Mouse (Mus musculus) gastrocnemius, postnatal 25 days (tissue): ENCODE data around the gene Tmx1. TPM values are rescaled to one million over a fixed set of nuclear protein-coding genes. Genes with fewer than 3 reads are reported as not detected.

Source experiments
- DNase-seq: peaks from one replicate; pipeline ENCODE4 v3.0.0; 2022
- long read RNA-seq, 2 experiments: library from polyadenylated mRNA; stranded (forward); transcript quantifications; one replicate each; pipeline ENCODE4 v2.0.0; 2021
- total RNA-seq, 2 experiments: library from RNA; stranded (reverse); gene quantifications; 1 replicate in 1 of 2; 2 replicates in 1 of 2; pipeline ENCODE4 v1.2.3; 2021

The Tmx1 gene
- 1 to 10 TPM; 8.1 to 9.9 TPM for total RNA-seq
- long read RNA-seq, experiment 1, transcript Tmx1-201 (8 exons, 2,795 nt), result major isoform, 5 of 11 reads
- long read RNA-seq, experiment 1, partial matches to known transcripts, result 1 of 11 reads
- long read RNA-seq, experiment 1, other reads (novel, unspliced or antisense), result 5 of 11 reads
- long read RNA-seq, experiment 2, transcript Tmx1-201 (8 exons, 2,795 nt), result major isoform, 9 of 11 reads
- long read RNA-seq, experiment 2, partial matches to known transcripts, result 0 of 11 reads
- long read RNA-seq, experiment 2, other reads (novel, unspliced or antisense), result 2 of 11 reads

GRCm38 (mm10) chr12:70452726-70453645 is at the start of gene Tmx1:
TSS of gene Tmx1 (plus strand) at chr12:70453095.
- DNase-seq, result peak; percentile 97

DNA sequence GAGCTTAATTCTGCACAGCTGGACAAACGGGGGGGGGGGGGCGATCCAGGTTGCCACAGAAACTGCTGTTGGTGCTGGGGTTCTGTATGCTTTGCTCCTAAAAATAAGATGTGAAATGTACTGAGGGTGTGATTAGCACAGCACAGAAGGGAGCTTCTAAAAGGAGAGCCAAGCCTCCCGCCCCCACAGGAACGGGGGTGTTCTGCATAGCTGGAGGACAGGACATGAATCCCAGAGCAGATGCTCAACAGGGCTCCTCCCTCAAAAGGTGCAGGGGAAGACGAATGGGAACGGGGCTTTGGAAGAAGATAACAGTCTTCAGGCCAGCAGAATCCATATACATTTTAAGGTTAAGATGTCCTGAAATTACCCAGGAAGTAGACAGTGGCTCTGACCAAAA is 48.6 kb upstream of the Tmx1 start:
- no peak for DNase-seq

DNA sequence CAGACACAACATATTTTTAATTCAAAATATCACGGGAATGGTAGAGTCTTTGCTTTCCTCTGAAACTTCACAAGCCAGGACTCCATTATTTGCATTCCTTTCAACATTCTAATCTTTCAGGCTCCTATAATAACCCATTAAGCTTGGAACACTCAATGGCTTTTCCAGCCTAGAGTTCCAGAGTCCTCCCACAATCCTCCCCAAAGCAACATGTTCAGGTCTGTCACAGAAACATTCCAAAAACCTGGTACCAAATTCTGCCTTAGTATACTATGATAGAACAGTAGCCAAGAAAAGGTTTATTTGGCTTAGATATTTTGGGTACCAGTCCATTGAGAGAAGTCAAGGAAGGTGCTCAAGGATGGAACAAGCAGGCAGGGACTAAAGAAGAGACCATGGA is 44.5 kb upstream of the Tmx1 start:
- no peak for DNase-seq

- DNase-seq, result no peak
These were observed 43.3 kb upstream of the Tmx1 start for GRCm38 (mm10) chr12:70409600-70409999.

GRCm38 (mm10) chr12:70420216-70420615 is 32.7 kb upstream of the Tmx1 start:
- no peak for DNase-seq

DNA sequence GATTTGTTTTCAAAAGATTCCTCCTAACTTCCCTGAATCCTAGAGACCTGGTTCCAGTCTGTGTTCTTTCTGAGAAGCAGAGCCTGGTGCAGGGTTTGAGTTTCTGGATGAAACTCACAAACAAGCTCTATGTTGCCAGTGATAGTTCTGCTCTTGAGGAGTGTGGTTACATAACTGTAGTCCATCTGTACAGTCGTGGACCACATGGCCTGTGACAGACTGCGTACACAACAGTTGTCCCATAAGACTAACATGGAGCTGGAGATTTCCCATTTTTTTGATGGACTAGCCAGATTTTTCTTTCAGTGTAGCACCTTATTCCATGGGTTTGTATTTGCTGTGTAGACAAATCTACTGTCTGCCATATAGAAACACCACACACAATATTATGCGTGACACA is 31.9 kb upstream of the Tmx1 start:
- no peak for DNase-seq

GRCm38 (mm10) chr12:70422322-70423118 is 30.4 kb upstream of the Tmx1 start:
- no peak for DNase-seq

DNA sequence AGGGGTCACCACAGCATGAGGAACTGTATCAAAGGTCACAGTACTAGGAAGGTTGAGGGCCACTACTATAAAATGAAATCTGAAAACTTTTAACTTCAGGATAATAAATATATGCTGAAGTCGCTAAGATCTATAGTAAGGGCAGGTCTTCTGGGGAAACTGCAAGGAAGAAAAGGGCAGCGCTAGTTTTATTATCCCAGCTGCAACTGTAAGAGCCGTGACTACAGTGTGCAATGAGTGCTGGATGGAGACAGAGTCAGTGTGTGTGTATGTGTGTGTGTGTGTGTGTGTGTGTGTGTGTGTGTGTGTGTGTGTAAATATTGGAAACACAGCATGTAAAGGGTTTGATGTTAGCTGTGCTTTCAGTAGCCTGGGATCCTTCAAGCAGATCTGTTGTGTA is 25.0 kb upstream of the Tmx1 start:
- no peak for DNase-seq

- no peak for DNase-seq
These were observed 23.3 kb upstream of the Tmx1 start for GRCm38 (mm10) chr12:70429637-70430036.

GRCm38 (mm10) chr12:70430307-70430950 is 22.5 kb upstream of the Tmx1 start:
- no peak for DNase-seq

GRCm38 (mm10) chr12:70431428-70431827 is 21.5 kb upstream of the Tmx1 start:
- no peak for DNase-seq

DNA sequence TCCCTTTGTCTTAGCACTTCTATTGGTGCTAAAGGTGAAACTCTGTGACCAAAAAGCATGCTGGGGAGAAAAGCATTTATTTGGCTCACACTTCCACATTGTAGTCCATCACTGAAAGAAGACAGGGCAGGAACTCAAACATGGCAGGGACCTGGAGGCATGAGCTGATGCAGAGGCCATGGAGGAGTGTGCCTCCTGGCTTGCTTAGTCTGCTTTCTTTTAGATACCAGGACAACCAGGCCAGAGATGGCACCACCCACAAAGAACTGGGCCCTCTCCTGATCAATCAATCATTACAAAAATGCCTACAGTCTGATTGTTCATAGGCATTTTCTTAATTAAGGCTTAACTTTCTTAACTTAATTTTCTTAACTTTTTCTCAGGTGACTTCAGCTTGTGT is 2.9 kb upstream of the Tmx1 start:
- DNase-seq, result no peak

DNA sequence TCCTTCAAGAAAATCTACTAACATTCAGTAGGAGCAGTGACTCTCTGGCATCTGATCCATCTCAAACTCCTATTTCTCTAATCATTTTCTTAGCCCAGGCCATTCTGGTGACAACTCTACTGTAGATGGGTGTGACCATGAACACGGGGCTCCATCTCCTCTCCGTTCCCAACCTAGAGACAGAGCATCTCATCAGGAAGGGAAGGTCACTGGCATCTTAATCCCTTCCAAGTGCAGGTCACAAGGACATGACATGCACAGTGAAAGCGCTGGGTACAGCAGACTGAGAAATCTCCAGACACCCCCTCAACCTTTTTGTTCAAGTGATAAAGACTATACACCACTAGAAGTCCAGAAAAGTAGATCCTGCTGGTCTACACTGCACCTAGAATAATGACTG is 1.4 kb upstream of the Tmx1 start:
- no peak for DNase-seq

DNA sequence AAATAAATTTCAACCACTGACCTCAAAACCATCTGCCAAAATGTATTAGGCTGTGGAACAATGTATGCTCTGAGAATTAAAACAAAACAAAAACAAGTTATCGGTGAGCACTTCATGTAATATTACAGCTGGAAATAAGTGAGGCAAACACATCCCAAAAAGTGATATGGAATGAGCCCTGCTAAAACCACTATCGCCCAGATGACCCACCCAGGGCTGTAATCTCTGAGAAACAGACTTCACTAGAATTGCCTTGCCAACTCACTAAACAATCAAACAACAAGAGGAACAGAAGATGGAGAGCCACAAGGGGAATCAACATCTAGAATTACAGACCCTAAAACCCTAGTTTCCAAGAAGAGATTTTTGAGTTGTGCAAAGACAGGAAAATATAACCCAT is 752 bp upstream of the Tmx1 start:
- DNase-seq, result no peak

DNA sequence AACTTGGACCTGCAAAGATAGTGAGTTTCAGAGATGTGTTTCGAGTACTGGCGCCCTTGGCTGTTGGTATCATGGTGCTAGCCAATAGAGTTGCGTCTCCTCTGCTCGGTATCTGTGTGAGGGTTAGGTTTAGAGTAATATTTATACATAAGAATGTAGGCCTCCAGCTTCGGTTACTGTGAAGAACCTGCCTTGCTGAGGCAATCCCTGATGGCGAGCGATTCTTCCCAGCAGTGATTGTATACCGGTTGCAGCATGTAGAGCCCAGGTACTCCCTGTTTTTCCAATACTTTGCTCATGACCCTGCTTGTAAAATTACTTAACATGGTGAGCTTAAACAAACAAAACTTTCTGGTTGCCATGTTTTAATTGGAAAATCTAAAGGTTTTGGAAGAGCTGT is 2.3 kb downstream of the Tmx1 start:
- no peak for DNase-seq

GRCm38 (mm10) chr12:70459546-70459945 is 6.7 kb downstream of the Tmx1 start:
- DNase-seq, result no peak

- no peak for DNase-seq
These were observed 11.1 kb downstream of the Tmx1 start for GRCm38 (mm10) chr12:70464016-70464415.

DNA sequence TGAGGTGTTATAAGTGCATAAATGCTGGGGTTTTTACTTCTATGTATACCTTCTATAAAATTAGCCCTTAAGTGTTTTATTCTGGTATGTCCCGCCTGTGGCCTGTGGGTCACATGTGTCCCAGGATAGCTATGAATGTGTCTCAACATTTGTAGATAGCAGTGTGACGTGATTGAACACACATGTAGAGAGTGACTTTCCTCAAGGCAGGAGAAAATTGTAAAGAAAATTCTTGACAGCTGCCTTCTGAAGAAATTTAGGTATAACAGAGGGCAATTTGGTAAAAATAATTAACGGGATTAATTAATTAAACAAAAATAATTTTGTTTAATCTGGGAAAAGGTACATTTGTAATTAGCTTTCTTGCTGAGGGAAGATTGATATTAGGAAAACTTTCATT is 22.4 kb downstream of the Tmx1 start:
- no peak for DNase-seq

DNA sequence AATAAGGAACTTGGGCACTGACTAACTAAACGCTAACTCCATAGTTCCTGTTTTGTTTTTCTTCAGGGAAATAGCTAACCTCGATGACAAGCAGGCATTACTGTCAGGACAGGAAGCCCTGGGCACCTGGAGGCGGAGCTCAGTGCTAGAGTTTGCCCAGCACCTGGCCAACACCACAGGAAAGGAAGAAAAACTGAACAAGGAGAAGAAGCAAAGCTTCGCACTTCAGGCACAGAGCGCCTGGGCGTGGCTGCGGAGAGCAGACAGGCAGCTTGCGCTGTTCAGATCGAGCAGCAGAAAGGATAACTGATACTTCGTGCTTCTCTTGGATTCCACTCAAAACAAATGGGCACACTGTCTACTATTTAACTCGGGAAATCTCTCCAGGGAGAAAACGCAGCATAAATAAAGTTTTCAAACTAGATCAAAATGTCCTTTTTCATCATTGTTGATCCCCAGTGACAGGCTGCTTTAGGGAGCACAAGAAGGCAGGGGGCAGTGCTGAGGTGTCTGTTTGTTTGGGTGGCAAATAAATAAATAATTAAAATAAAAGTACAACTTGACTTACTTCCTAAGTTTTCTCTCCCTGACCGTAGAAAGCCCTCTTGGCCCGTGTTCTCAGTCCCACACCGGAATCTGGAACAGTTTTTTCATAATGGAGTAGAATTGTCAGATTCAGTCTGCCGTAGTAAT is 24.1 kb downstream of the Tmx1 start:
- no peak for DNase-seq

DNA sequence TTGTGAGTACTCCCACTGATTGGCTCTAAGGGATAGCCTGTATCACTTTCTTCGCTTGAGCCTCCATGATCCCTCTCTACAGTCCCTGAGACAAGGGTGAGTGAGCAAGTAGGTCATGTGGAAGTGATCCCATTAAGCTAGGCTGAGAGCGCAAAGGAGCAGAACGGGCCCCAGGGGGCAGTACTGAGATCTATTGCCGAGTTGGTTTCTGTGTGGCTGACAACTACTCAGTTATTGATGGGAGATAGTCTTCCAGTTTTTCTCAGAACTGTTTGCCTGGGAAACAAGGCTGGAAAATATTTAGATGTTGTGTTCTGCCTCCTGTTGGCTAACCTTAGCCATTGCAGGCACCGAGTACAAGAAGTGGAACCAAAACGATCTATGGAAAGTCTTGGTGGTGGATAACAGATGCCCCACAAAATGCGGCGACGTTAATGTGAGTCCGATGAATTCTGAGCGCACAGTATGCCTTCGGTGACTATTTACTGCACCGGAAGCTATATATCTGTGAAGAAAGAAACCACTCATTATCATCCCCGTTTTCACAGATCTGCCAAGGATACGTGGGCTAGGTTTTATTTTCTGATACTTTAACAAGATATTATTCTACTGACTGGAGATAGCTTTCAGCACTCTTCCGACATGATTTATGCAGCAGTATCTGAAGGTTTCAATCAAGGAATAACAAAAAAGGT is 24.8 kb downstream of the Tmx1 start:
- DNase-seq, result peak; percentile 51

DNA sequence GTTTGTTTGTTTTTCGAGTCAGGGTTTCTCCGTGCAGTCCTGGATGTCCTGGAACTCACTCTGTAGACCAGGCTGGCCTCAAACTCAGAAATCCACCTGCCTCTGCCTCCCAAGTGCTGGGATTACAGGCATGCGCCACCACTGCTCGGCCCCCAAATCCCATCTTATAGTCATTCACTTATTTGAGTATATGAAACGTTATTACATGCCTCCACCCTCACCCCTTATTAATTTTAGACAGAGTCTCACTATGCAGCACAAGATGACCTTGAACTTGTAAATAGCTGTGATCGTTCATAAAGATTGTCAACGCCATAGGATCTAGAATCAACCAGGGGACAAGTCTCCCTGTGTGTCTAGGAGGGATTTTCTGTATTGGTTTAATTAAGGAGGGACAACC is 33.1 kb downstream of the Tmx1 start:
- no peak for DNase-seq
